Mouse (Mus musculus) frontal cortex, postnatal 10 days (tissue): ENCODE measurements at regions not wholly inside any gene's neighbourhood (a gene's known extent, or its start where the extent isn't known, plus 50 kb on each side); places are given as distances from the start of the nearest gene placed in this dataset.

Source experiments
- DNase-seq, 2 experiments: peaks; one replicate each; pipeline ENCODE4 v3.0.0; 2022; ENCODE audit warnings: low spot score in 2 of 2, mixed read lengths in 1 of 2

GRCm38 (mm10) chr5:132661266-132661665 lies 118.1 kb upstream of the Auts2 start:
- no peak for DNase-seq

GRCm38 (mm10) chr5:132660036-132660435 lies 116.9 kb upstream of the Auts2 start:
- no peak for DNase-seq

GRCm38 (mm10) chr5:132654382-132654781 lies 111.2 kb upstream of the Auts2 start:
- DNase-seq = no peak

GRCm38 (mm10) chr5:132653694-132654300 lies 110.7 kb upstream of the Auts2 start:
- no peak for DNase-seq

GRCm38 (mm10) chr5:132652201-132652600 lies 109.1 kb upstream of the Auts2 start:
- no peak for DNase-seq

- DNase-seq = no peak
These were observed 106.6 kb upstream of the Auts2 start for GRCm38 (mm10) chr5:132649771-132650170.

GRCm38 (mm10) chr5:132648751-132649150 lies 105.6 kb upstream of the Auts2 start:
- DNase-seq = no peak

GRCm38 (mm10) chr5:132644646-132645172 lies 101.6 kb upstream of the Auts2 start:
- DNase-seq = no peak

- no peak for DNase-seq
These were observed 100.1 kb upstream of the Auts2 start for GRCm38 (mm10) chr5:132643270-132643669.

GRCm38 (mm10) chr5:132633198-132633884 lies 90.2 kb upstream of the Auts2 start:
- DNase-seq = no peak

- DNase-seq = no peak
These were observed 78.6 kb upstream of the Auts2 start for GRCm38 (mm10) chr5:132621751-132622150.

- DNase-seq = no peak
These were observed 74.1 kb upstream of the Auts2 start for GRCm38 (mm10) chr5:132617241-132617640.

GRCm38 (mm10) chr5:132609251-132609650 lies 66.1 kb upstream of the Auts2 start:
- DNase-seq = no peak

- no peak for DNase-seq
These were observed 63.1 kb upstream of the Auts2 start for GRCm38 (mm10) chr5:132606216-132606615.

- no peak for DNase-seq
These were observed 51.7 kb upstream of the Auts2 start for GRCm38 (mm10) chr5:132594796-132595195.
